Mouse (Mus musculus) retina, postnatal 1 day (tissue): ENCODE results near the gene Rbm18.

ENCODE experiments used
- DNase-seq: peaks from one replicate; pipeline ENCODE4 v3.0.0-alpha.2; 2012

Gene Rbm18

GRCm38 (mm10) chr2:36104436-36104955 lies 32.1 kb downstream of the Rbm18 start:
- peak; percentile 40 for DNase-seq

DNA sequence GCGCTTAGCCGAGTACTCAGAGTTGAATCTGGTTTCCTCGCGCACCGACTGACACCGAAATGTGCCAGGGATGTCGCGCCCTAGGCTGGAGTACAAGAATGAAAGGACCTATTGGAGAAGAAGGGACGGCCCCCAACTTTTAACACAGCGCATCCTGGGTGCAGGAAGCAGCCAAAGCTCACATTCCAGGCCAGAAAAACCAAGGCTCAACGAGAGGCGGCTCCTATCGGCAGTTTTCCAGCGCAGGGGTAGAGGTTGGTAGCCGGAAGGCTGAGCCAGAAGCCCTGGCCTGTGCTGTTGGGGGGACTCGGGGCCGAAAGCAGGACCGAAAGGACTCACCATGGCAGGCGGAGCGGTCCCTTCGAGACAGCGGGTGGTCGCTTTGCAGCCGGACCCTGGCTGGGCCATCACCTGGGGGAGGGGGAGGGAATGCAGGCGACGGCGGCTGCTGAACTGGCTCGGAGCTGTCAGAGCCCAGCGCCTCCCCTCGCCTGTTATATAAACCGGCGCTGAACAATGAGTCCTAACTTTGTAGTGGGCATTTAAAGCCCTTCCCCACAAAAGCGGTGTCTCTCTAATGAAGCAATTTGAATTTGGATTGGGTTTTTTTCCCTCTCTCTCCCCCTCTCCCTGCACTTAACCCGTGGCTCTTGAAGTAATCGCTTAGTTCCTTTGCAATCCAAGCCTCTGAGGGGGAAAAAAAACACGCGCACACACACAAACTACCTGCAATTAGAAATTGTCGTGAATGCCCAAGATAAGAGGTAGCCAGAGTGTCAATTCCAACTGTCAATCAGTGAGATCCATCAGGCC lies 32.8 kb downstream of the Rbm18 start:
- peak; percentile 52 for DNase-seq

DNA sequence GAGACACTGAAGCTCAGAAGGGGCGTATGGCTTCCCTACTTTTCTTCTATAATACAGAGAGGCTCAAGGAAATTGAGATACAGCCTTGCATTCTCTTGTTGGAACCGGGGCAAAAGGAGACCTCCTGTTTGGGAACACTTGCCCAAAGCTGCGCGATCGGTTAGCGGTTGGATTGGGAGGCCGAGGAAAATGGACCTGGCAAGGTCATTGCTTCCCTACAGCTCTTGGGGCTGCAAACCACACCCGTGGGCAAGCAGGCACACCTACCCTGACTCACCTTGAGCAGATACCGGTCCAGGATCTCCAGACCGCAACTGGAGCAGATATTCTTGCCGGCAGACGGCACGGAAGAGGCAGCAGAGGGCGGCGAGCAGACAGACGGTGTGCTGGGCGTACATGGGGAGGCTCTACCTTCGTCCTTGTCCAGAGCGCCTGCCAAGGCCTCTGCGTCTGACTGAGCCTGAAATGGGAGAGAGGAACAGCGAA lies 33.5 kb downstream of the Rbm18 start:
- DNase-seq: no peak

GRCm38 (mm10) chr2:36102559-36102946 lies 34.0 kb downstream of the Rbm18 start:
- DNase-seq: peak; percentile 50

- DNase-seq: no peak
Observed at GRCm38 (mm10) chr2:36101866-36102558, 34.6 kb downstream of the Rbm18 start.

DNA sequence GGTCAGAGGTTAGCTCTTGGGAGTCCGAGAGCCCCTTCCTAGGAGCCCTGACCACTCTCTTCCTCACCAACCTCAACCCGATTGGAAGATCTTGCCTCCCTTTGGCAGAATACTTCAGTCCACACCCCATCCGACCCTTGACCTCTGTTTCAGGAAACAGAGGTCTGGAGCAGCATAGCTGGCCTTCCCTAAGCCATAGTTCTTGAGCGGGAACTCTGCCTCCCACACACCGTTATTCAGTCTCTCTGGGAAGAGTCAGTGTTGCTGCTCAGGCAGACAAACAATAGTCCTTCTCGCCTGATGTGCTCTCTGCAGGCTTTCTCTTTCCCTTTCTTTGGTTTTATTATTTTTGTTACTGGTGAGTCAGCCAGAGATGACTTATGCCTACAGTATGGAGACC lies 36.8 kb downstream of the Rbm18 start:
- no peak for DNase-seq

- no peak for DNase-seq
Observed at GRCm38 (mm10) chr2:36098021-36098420, 38.6 kb downstream of the Rbm18 start.

- DNase-seq: peak; percentile 39
Observed at GRCm38 (mm10) chr2:36097129-36097815, 39.3 kb downstream of the Rbm18 start.

DNA sequence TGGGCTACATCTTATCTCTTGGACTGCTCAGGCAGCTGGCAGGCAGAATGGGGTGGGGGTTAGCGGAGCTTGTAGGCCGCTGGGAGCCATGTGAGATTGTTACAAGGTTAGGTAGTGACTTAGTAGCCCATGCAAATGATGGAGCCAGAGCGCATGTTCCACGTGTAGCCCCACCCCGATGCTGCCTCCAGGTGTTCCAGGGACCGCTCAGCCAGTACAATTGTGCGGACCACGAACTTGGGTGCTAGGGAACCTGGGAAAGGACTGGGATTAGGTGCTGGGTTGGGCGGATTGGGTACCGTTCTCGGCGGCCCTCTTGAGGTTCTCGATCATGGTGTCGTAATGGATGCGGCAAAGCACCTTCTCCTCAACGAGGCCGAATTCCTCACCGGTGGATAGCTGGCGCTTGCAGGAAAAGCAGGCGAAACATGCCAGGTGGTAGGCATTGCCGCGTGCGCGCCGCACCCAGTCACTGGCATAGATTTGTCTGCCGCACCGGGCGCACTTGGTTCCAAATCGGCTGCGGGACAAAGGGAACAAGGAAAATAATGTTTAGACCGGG lies 42.6 kb downstream of the Rbm18 start:
- DNase-seq: no peak

DNA sequence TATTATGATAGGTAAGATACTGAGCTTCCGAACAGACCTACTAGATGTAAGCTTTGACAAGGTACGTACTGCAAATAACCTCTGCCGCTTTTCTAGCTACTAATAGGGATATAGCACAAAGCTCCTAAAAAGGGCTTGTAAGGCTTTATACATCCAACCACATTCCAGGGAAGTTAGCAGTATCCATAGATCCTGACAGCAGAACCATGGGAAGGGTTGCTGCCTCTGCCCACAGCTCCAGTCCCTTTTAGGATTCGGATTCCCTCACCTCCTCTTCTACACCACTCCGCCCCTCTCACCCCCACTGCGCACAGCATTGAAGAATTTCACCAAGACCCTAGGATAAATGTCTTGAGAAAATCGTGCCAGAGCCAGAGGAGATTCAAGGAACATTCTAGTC lies 43.3 kb downstream of the Rbm18 start:
- DNase-seq: no peak

DNA sequence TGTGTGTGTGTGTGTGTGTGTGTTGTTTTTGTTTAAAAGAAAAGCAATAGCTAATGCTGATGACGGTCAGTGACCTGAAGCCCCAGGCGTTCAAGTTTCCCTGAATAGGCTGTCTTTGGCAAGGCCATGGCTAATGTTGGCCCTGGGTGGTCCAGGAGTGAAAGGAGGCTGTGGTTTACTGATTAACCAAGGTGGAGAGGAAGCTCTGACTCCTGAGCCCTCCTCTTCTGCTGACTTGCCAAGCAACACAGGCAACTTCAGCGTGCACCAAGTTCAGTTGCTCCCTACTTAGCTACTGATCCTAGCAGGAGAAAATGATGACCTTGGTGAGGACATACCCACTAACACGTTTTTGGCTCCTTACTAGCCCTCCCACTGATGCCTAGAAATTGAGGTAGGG lies 43.8 kb downstream of the Rbm18 start:
- DNase-seq: no peak

GRCm38 (mm10) chr2:36090853-36091741 lies 45.5 kb downstream of the Rbm18 start:
- DNase-seq: peak; percentile 86

GRCm38 (mm10) chr2:36089190-36089589 lies 47.4 kb downstream of the Rbm18 start:
- no peak for DNase-seq

DNA sequence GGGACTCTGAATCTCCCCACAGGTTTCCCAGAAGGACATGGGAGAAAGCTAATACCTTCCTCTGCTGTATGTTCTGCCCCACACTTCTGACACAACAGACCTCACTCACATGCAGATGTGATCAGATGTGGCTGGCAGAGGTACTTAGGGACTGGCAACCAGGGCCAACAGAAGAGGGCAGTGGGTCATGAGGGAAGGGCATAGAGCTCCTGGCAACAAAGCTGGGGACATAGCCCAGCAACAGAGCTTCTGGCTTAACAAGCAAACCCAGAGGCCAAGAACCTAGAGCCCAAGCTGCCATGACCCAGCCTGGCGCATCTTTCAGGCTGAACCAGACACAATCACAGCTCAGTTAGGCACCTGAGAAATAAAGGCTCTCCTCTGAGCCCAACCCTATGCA lies 51.5 kb downstream of the Rbm18 start:
- no peak for DNase-seq

- no peak for DNase-seq
Observed at GRCm38 (mm10) chr2:36082802-36083580, 53.6 kb downstream of the Rbm18 start.

GRCm38 (mm10) chr2:36081446-36081845 lies 55.1 kb downstream of the Rbm18 start:
- no peak for DNase-seq

- no peak for DNase-seq
Observed at GRCm38 (mm10) chr2:36077160-36077761, 59.3 kb downstream of the Rbm18 start.

DNA sequence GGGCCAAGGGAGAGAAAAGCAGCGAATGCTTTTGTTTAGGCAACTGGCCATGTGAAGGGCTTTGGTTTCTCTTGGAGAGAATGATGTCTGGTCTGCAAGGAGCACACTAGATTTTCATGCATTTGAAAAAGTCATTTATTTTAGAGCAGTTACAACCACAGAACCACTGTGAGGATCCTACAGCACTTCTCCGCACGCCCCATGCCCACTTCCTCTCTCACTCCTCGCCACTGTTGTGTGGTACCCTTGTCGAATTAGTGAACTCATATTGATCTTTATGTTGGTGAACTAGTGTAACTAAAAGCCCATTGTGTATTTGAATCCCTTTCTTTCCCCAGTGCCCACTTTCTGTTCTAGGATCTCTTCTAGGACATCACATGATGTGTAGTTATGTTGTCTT lies 61.4 kb downstream of the Rbm18 start:
- no peak for DNase-seq

DNA sequence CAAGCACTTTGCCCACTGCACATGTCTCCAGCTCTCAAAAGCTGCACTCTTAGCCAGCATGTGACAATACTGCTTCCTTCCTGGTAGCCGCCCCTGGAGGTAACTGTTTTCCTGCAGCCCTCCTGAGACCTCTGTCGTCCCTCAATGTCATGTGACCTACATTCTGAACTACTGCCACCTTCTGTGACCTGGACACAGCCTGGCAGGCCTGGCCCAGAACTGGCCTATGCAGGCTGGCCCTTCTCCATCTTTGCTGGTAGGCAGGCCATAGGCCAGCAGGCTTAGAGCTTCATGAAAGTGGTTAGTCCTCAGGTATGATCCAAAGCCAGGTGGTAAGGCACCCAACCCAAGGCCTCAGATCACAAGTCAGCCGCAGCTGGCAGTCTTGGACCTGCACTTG lies 62.8 kb downstream of the Rbm18 start:
- DNase-seq: no peak

DNA sequence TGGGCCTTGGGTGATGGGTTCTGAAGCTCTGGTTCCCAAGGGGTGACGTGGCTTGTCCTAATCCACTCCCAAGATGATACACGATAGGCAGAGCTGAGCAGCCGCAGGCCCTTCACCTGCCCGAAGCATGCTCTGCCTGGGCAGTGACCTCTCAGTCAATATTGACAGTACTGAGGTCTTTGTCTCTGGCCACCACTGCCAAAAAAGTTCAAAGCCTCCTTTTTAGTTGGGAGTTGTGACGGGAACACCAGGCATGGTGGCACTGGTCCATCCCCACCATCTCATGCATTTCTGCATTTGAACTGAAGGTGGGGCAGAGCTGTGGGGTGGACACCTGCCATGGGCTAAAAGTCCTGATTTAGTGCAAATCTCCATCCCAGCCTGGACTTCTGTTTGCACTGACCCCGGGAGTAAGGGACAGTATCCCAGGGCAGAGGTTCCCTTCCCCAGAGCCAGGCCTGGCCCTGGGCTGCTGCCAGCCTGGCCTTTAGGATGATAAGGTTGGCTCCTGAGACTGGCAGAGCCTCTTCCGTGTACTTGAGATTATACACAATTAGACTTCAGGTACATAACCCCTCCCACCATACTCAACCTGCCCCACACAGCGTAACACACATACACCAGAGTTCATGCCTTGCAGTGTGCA lies 64.8 kb downstream of the Rbm18 start:
- DNase-seq: no peak
